Mouse (Mus musculus) limb, embryonic 12.5 days (tissue): Measurements from ENCODE around the gene Man1b1. TPM values are rescaled to one million over a fixed set of nuclear protein-coding genes. Genes with fewer than 3 reads are reported as not detected.

ENCODE experiments used
- ATAC-seq: fragments of 200-750 bp; cut with Nextera tagmentation; 2 replicates; pipeline ENCODE4 v1.8.0; 2017; ENCODE audit warnings: low read depth, moderate TSS enrichment; ENCODE audit not compliant: insufficient number of reproducible peaks, insufficient read depth, low FRiP score, low TSS enrichment
- H3K27ac ChIP-seq: fragments of 300-500 bp; sonication (generic); 2 replicates; pipeline ENCODE4 v1.5.1; 2016; ENCODE audit warnings: mild to moderate bottlenecking, moderate library complexity
- H3K27me3 ChIP-seq: fragments of 300-500 bp; sonication (generic); 2 replicates; pipeline ENCODE4 v1.6.1; 2016; ENCODE audit warnings: mild to moderate bottlenecking, moderate library complexity
- H3K36me3 ChIP-seq: fragments of 300-500 bp; sonication (generic); 2 replicates; pipeline ENCODE4 v1.6.1; 2016; ENCODE audit warnings: mild to moderate bottlenecking, moderate library complexity
- H3K4me1 ChIP-seq: fragments of 300-500 bp; sonication (generic); replicated peaks from 2 replicates; pipeline ENCODE4 v1.6.1; 2016
- H3K4me2 ChIP-seq: fragments of 300-500 bp; sonication (generic); 2 replicates; pipeline ENCODE4 v1.6.1; 2016; ENCODE audit warnings: mild to moderate bottlenecking, moderate library complexity
- H3K4me3 ChIP-seq: fragments of 300-500 bp; sonication (generic); replicated peaks from 2 replicates; pipeline ENCODE4 v1.5.1; 2016; ENCODE audit warnings: mild to moderate bottlenecking
- H3K9ac ChIP-seq: fragments of 300-500 bp; sonication (generic); replicated peaks from 2 replicates; pipeline ENCODE4 v1.6.1; 2016; ENCODE audit warnings: mild to moderate bottlenecking, moderate library complexity
- H3K9me3 ChIP-seq: fragments of 300-500 bp; sonication (generic); 2 replicates; pipeline ENCODE4 v1.6.1; 2016; ENCODE audit warnings: mild to moderate bottlenecking, moderate library complexity
- WGBS: fragments of 180-500 bp; shearing (Covaris S2); methylation state at CpG from one replicate; pipeline ENCODE4 v1.1.7; 2016; 5-methylcytosine and 5-hydroxymethylcytosine counted together
- polyA plus RNA-seq: library from polyadenylated mRNA; unstranded; fragments of >200 nt; fragmentation: Nextera tagmentation; extraction: Ambion mirVana; gene quantifications from 2 replicates; pipeline ENCODE4 v1.2.1, GENCODE M21; 2016

The Man1b1 gene
- polyA plus RNA-seq, 1 experiment from 2014 or later: 58.9 TPM

DNA sequence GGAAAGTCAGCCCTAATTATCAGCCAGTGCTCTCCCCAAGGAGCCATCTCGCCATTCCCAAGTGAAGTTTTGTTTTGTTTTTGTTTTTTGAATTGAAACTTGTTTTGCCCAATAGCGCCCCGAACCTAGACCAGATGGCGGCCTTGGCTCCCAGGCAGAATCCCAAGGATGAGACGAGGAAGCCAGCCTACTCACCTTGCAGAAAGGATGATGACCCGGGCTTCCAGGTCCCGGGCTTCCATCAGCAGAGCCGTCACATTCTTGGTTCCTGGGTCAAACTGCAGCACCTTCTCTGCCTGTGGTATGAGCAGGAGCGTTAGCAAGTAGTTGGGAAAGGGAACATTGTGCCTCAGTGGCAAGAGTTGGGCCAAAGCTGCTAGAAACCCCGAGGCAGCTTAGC is 22.0 kb upstream of the Man1b1 start:
- Histone ChIP-seq H3K4me1 (no peaks in the 10 kb centered on the region), H3K9me3 (no peaks in the 10 kb centered on the region), H3K4me2 (no peak overlapping the region), H3K36me3 (no peaks in the 10 kb centered on the region), H3K4me3 (no peak overlapping the region), H3K27ac (no peak overlapping the region), H3K27me3 (peaks cover 97% of the 10 kb centered on the region), H3K9ac (no peak overlapping the region)
- 51% methylated on average over 10 of the region's 10 CpGs for WGBS
- ATAC-seq: no peak

DNA sequence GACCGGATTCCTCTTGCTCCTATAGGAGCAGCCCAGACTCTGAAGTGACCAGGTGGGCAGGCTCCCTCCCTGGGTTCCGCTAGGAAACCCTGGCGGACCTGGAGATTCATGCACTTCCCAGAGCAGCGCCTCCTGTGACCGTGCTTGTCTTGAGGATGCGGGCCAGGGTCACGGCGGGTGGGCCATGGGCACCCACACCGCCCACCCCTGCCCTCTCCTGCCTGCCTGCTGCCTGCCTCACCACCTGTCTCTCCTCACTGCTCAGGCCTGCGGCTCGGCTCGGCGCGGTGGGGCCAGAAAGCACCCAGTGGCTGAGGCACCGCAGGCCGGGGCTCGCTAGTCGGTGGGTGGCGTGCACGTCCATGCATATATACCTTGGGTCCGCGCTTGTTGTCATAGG is 21.2 kb upstream of the Man1b1 start:
- Histone ChIP-seq H3K4me1 (no peaks in the 10 kb centered on the region), H3K9me3 (no peaks in the 10 kb centered on the region), H3K27ac (no peak overlapping the region), H3K36me3 (no peaks in the 10 kb centered on the region), H3K4me2 (no peak overlapping the region), H3K4me3 (no peak overlapping the region), H3K9ac (no peak overlapping the region), H3K27me3 (peaks cover 97% of the 10 kb centered on the region)
- ATAC-seq: no peak
- WGBS: 2% methylated on average over 21 of the region's 22 CpGs

DNA sequence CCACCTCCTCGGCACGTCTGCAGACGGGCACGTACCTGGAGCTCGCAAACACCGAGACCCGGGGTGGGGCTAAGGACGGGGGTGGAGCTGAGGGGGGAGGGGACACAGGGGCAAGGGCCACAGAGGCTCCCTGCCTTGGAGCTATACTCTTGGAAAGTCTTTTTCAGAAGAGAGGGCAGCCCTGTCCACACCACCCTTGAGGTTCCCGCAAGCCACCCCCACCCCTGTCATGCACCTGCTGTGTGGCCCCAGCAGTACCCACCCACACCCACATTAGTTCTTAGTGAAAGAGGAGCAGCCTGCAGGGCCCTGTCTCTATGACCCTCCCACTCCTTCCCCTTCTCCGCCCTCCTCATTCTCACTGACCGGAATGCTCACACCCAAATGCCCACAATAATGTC is 20.6 kb upstream of the Man1b1 start:
- no peak overlapping the region for H3K4me2 ChIP-seq
- H3K9me3 ChIP-seq: no peaks in the 10 kb centered on the region
- H3K9ac ChIP-seq: no peak overlapping the region
- no peak overlapping the region for H3K27ac ChIP-seq
- no peaks in the 10 kb centered on the region for H3K36me3 ChIP-seq
- 5% methylated on average over 11 of the region's 11 CpGs for WGBS
- ATAC-seq: no peak
- peaks cover 97% of the 10 kb centered on the region for H3K27me3 ChIP-seq
- no peak overlapping the region for H3K4me3 ChIP-seq
- H3K4me1 ChIP-seq: no peaks in the 10 kb centered on the region

DNA sequence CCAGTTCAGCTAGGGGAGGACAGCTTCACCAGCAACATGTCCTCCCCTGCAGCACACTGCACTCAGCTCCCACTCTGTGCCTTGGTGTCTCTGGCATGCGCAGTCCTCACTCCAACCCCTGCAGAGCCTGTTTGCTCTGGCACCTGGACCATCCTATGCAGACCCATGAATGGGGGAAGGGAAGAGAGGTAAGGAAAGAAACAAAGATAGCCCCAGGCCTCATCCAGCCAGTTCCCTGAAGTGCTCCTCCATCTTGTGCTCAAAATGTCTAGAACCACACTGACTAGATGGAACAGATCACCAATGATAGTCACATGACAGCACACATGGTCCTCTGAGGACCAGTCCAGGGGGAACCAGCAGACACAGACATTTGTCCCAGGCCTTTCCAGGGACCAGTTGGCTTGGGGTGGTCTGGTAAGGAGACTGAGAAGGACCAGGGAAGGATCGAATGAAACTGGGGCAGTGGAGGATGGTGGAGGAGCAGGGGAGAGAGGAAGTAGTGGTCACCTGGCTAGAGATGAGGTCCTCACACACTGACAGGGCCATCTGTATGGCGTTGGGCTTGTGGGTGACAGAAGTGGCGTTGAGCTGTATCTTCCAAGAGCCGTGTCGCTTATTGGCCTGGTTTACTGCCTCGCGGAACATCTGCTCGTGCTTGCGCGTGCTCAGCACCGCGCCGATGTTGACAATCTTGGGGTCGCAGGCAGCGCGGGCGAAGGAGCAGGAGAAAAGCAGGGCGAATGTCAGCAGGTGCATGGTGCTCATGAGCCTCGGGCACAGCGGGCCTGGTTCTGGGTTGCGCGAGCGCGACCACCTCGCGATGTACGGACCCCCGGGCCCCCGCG is 13.8 kb upstream of the Man1b1 start:
- Histone ChIP-seq H3K27ac (no peak overlapping the region), H3K4me3 (peak overlapping the region; percentile 32), H3K27me3 (peaks cover 88% of the 10 kb centered on the region), H3K36me3 (no peaks in the 10 kb centered on the region), H3K9ac (no peak overlapping the region), H3K9me3 (no peaks in the 10 kb centered on the region), H3K4me1 (peaks cover 6% of the 10 kb centered on the region), H3K4me2 (peak overlapping the region; percentile 58)
- 7% methylated on average over 31 of the region's 31 CpGs for WGBS
- no peak for ATAC-seq

DNA sequence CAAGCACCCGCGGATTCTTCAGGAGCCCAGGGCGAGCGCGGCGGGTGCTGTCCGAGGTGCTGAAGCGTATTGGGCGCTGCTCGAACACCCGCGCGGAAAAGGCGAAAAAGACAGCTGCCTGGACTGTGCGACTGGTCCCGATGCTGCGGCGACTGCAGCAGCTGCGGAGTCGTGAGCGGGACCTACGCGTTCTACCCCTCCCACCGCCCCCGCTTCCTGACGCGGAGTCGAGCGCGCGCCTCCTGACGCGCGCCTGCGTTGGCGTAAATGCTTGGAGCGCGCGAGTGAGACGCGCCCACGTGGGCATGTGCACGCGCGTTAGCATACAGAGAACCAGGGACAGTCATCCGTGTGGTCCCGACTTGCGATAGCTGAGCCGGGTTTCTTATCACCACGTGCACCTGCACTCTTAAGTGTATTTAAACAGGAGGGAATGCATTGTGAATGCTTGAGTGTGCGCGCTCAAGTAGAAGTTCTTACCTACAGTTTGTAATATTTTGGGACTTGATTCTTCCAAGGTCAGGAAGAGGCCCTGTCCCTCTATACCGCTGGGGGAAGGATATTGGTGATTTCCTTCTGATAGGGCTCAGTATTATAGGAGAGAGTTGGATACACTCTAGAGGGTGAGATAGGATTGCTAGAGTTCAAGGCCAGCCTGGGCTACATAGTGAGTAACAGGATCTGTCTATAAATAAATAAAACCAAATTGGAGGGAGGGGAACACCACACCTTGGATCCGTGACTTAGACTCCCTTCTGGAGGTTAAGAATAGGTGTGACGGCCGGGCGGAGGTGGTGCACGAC is 13.0 kb upstream of the Man1b1 start, which contains the start of gene Grin1:
Gene Grin1 (minus strand): TSS at position 217 of the 803 bp plus-strand sequence.
- Histone ChIP-seq H3K9me3 (no peaks in the 10 kb centered on the region), H3K4me2 (peak within 1 kb of the TSS; percentile 58), H3K27ac (no peak within 1 kb of the TSS), H3K27me3 (peaks cover 80% of the 10 kb centered on the region), H3K36me3 (no peaks in the 10 kb centered on the region), H3K4me1 (peaks cover 6% of the 10 kb centered on the region), H3K4me3 (peak within 1 kb of the TSS; percentile 32), H3K9ac (no peak within 1 kb of the TSS)
- 10% methylated on average over 58 of the region's 58 CpGs for WGBS
- ATAC-seq: no peak; the same call in 1 of the 2 replicates

DNA sequence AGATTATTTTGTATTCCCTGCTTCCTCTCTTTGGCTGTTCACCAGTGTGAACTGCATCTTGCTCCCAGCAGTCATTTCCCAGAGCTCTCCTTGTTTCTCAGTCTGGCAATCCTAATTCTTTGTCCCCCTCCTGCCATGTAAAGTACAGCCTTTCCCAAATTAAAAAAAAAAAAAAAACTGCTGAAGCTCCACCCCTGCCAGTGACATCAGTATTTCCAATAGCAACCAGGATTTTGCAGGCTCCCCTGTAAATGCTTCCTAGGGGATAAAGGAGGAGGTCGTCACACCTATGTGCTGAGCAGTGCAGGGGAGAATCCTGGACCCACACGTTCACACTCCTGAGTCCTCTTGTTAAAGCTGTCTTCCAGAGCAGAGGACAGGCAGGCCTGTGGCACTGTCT is 12.1 kb upstream of the Man1b1 start:
- peaks cover 6% of the 10 kb centered on the region for H3K4me1 ChIP-seq
- ATAC-seq: no peak
- peaks cover 71% of the 10 kb centered on the region for H3K27me3 ChIP-seq
- no peak overlapping the region for H3K4me2 ChIP-seq
- H3K27ac ChIP-seq: no peak overlapping the region
- H3K9me3 ChIP-seq: no peaks in the 10 kb centered on the region
- no peak overlapping the region for H3K4me3 ChIP-seq
- no peaks in the 10 kb centered on the region for H3K36me3 ChIP-seq
- H3K9ac ChIP-seq: no peak overlapping the region
- WGBS: 37% methylated on average over 2 of the region's 2 CpGs

DNA sequence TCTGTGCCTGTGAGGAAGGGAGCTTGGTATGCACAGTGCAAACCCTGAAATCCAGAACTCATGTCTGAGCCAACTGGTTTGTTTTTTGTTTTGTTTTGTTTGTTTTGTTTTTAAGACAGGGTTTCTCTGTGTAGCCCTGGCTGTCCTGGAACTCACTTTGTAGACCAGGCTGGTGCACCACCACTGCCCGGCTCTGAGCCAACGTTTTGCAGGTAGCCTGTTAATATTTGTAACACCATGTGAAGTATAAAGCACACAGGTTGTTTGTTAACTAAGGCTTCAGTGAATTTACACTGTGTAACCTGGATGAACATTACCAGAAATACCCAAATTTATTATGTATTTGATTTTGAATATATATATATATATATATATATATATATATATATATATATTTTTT is 6.1 kb upstream of the Man1b1 start:
- no peak overlapping the region for H3K9ac ChIP-seq
- WGBS: 71% methylated on average over 2 of the region's 2 CpGs
- H3K27ac ChIP-seq: no peak overlapping the region
- no peak overlapping the region for H3K4me2 ChIP-seq
- no peaks in the 10 kb centered on the region for H3K9me3 ChIP-seq
- no peaks in the 10 kb centered on the region for H3K36me3 ChIP-seq
- H3K4me3 ChIP-seq: no peak overlapping the region
- ATAC-seq: no peak
- peaks cover under 1% of the 10 kb centered on the region; the same call in 1 of the 2 replicates for H3K4me1 ChIP-seq
- H3K27me3 ChIP-seq: peaks cover 13% of the 10 kb centered on the region

DNA sequence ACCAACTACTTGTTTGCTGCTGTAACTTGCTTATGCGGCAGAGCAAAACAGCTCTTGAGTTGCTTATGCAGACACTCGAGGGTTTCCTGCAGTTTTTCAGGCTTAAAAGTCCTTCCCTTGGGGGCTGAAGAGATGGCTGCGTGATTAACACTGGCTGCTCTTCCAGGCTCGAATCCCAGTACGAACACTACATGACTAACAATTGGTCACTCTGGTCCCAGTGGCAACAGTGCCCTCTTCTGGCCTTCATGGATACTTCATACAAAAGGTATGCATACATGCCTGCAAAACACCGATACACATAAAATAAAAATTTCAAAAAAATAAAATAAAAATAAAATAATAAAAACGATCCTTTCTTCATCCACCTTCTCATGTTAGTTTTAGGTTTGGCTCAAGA is 3.7 kb upstream of the Man1b1 start:
- H3K36me3 ChIP-seq: no peaks in the 10 kb centered on the region
- WGBS: 40% methylated on average over 7 of the region's 7 CpGs
- no peaks in the 10 kb centered on the region for H3K9me3 ChIP-seq
- no peaks in the 10 kb centered on the region; the same call in 1 of the 2 replicates for H3K27me3 ChIP-seq
- H3K4me2 ChIP-seq: no peak overlapping the region
- H3K9ac ChIP-seq: no peak overlapping the region
- peaks cover 11% of the 10 kb centered on the region for H3K4me1 ChIP-seq
- ATAC-seq: no peak
- no peak overlapping the region for H3K27ac ChIP-seq
- H3K4me3 ChIP-seq: no peak overlapping the region

DNA sequence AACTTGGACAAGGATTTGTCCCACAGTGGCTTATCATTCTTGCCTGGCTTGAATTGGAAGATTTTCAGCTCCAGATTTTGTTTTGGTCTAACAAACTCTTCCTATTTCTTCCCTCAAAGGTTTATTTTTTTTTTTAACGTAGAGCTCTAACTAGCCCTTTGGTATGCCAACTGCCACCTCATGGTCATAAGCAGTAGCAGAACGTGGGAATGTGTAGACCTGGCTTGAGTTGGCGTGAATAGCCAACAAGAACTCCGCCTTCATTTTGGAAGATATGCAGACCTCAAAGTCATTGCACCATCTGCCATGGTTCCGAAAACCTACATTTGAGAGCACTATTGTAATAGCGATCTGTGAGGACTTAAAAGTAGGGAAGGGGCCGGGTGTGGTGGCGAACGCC is 668 bp upstream of the Man1b1 start:
- no peak for ATAC-seq
- peak overlapping the region; percentile 62 for H3K4me2 ChIP-seq
- H3K27ac ChIP-seq: no peak overlapping the region
- peak overlapping the region; percentile 85; the same call in 1 of the 2 replicates for H3K9ac ChIP-seq
- WGBS: 66% methylated on average over 9 of the region's 9 CpGs
- H3K9me3 ChIP-seq: no peaks in the 10 kb centered on the region
- H3K27me3 ChIP-seq: no peaks in the 10 kb centered on the region
- peak overlapping the region; percentile 87 for H3K4me3 ChIP-seq
- H3K4me1 ChIP-seq: peaks cover 18% of the 10 kb centered on the region
- peaks cover 27% of the 10 kb centered on the region for H3K36me3 ChIP-seq

DNA sequence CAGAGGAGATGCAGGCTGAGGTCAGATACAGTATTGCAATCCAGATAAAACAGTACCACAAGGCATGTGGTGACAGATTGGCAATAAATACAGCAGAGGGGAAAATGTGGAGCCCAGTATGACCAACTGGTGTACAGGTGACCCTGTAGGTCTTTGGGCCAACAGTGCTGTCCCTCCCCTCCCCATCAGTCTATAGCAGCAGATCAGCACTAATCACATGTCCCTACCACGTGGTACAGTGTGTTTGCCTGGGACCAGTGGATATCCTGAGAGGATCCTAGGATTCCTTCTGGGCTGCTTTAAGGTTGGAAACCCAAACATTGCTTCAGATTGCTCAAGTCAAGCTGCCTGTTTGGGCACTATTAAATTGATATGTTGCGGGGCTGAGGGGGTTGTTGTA is 1.4 kb downstream of the Man1b1 start:
- peaks cover 48% of the 10 kb centered on the region for H3K36me3 ChIP-seq
- WGBS: 86% methylated on average over 2 of the region's 2 CpGs

DNA sequence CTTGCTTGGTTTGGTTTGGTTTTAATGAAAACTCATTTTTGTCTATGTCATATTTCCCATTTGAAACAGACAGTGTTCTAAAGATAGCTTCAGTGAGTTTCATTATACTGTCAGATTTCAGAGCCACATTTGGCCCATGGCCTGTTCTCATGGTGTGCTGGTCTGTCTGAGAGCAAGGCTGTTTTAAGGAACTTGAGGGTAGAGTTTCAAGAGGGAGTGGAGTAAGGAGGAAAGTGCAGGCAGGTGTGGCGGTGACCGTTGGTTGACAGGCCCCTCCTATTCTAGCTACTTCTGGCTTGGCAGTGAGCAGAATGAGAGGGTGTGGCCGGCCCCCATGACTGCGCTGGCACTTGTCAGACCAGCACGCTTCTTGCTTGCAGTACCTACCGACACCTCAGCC is 6.2 kb downstream of the Man1b1 start:
- Histone ChIP-seq H3K27ac (no peak overlapping the region), H3K4me3 (no peak overlapping the region), H3K9ac (no peak overlapping the region), H3K4me2 (no peak overlapping the region), H3K9me3 (no peaks in the 10 kb centered on the region), H3K36me3 (peaks cover 88% of the 10 kb centered on the region), H3K4me1 (peaks cover 8% of the 10 kb centered on the region), H3K27me3 (no peaks in the 10 kb centered on the region)
- ATAC-seq: no peak
- WGBS: 93% methylated on average over 6 of the region's 6 CpGs

More for the DNA sequence above, 1.4 kb downstream of the Man1b1 start:
- ATAC-seq: no peak
- H3K4me3 ChIP-seq: peak overlapping the region; percentile 87
- H3K9me3 ChIP-seq: no peaks in the 10 kb centered on the region
- H3K9ac ChIP-seq: peak overlapping the region; percentile 85; the same call in 1 of the 2 replicates
- H3K27me3 ChIP-seq: no peaks in the 10 kb centered on the region
- H3K4me1 ChIP-seq: peaks cover 18% of the 10 kb centered on the region
- H3K4me2 ChIP-seq: peak overlapping the region; percentile 93
- no peak overlapping the region for H3K27ac ChIP-seq
